Mouse (Mus musculus) erythroid progenitor cell, adult 5-6 weeks (primary cell): Measurements from ENCODE around the gene Lcn11. TPM values are rescaled to one million over a fixed set of nuclear protein-coding genes. Genes with fewer than 3 reads are reported as not detected.
"Not testable (repeated sequence)": the region's sequence is repeated elsewhere in the genome, so short reads cannot be mapped to it uniquely, and the experiment has no call there.

Experiments used
- ATAC-seq: replicated peaks from 2 replicates; pipeline ENCODE4 v1.8.0; 2016; ENCODE audit warnings: moderate number of reproducible peaks, mild to moderate bottlenecking, moderate TSS enrichment, inconsistent platforms; ENCODE audit not compliant: poor library complexity, low FRiP score, severe bottlenecking
- total RNA-seq, 2 experiments: library from RNA; stranded (forward) in 1 of 2; stranded (reverse) in 1 of 2; fragments of 150-400 nt in 1 of 2; fragments of 186-747, 209-891 nt in 1 of 2; gene quantifications; 2 replicates each; pipeline versions ENCODE4 v1.2.3 to v1.2.4; 2015 to 2017; ENCODE audit warnings: low replicate concordance in 2 of 2

The Lcn11 gene
- total RNA-seq (2015; ENCODE audit: low replicate concordance) (not detected in 2 replicates), total RNA-seq (2017; ENCODE audit: low replicate concordance) (not detected in 2 replicates)

GRCm38 (mm10) chr2:25776717-25777116 is at the start of gene Lcn11:
Gene Lcn11, plus strand, starts transcription at chr2:25777017.
- no peak for ATAC-seq

DNA sequence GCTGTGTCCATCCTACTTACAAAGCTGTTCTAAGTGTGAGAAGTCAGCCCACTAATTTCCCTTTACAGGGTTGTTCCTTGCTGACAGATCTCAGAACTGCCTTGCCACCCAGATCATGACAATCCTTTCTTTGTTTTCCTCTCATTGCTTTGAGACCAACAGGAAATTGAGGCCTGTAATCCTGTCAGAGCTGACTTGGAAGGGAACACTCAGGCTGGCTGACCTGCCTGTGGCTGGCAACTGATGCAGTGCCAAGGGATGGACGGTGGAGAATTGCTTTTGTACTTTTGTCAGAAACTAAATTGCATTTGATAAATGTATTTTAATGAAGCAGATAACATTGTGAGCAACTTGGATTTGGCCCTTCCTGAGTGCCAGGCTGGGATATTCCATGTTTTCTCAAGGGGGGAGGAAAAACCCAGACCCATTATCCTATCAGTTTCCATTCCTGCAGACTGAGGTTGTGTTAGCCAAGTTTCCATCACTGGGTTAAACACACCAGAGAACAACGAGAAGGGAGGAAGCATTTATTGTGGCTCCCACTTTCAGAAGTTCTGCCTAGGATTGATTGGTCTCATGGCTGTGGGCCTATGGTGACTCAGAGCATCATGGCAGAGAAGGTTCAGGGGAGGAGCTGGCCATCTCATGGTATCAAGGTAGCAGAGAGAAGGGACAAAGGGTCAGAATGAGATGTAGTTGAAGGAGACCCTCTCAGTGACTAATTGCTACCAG is 43.5 kb upstream of the Lcn11 start:
- no peak for ATAC-seq

- ATAC-seq: not testable (repeated sequence)
Observed at GRCm38 (mm10) chr2:25736709-25737108, 40.1 kb upstream of the Lcn11 start, which contains the start of gene Obp2b. Gene Obp2b, plus strand, starts transcription at chr2:25737009.

DNA sequence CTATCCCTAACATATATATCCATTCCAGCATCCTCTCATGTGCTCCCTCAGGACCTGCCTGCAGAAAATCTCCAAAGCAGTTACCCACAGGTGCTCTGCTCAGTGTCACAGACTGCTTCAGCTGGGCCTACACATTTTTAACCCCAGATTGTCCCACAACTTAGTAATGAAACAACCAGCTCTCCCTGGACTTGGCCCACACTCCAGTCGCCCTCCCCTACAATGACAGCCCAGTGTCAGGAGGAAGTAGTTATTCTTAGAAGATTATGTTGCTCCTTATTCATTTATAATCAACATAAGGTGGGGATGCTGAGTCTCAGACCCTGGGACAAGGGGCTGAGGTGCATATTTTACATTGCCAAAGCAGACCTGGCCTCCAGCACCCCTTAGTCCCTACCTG is 35.1 kb upstream of the Lcn11 start:
- 0 out of 2 replicates have a peak, but pooled peaks have one; percentile 30 for ATAC-seq

GRCm38 (mm10) chr2:25754201-25754600 is 22.6 kb upstream of the Lcn11 start:
- ATAC-seq: no peak

- no peak for ATAC-seq
Observed at GRCm38 (mm10) chr2:25758064-25758625, 18.7 kb upstream of the Lcn11 start.

DNA sequence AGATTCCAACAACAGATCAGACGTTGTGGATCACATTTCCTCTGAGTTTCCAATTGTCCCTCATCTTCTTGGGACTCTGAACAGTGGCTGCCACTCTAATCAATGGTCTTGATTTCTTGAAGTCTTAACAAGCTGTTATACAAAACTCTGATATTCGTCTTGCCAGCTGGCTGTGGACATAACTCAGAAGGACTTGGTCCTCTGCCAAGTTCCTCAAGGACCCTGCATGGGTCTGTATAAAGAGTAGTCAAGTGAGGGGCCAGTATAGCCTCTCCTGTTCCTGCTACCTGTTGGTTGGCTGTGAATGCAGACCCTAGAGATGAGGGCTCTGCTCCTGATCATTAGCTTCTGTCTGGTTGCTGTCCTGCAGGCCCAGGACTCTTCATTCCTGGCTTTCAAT is 11.5 kb upstream of the Lcn11 start, which contains the start of gene Lcn3:
Lcn3 (plus strand) TSS at position 301 of the 400 bp plus-strand sequence.
- no peak for ATAC-seq

- no peak for ATAC-seq
Observed at GRCm38 (mm10) chr2:25767764-25768163, 9.1 kb upstream of the Lcn11 start.

DNA sequence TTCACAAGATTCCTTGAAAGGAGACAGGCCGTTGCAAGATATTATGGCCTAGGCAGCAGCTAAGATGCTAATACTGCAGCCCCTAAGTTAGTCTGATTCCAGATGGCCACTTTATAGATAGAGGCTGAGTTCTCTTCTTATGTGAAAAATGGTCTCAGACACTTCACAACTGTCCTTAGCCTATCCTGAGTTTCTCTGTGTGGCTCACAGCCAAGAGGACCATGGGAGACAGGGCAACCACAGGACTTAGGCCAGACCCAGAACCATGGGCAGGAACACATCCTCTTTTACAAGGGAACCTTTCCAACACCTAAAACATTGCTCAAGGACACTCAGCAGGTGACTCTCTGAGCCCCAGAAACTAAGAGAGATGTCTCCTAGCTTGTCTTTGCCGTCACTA is 3.3 kb upstream of the Lcn11 start:
- no peak for ATAC-seq

GRCm38 (mm10) chr2:25774640-25775039 is 2.2 kb upstream of the Lcn11 start:
- no peak for ATAC-seq

DNA sequence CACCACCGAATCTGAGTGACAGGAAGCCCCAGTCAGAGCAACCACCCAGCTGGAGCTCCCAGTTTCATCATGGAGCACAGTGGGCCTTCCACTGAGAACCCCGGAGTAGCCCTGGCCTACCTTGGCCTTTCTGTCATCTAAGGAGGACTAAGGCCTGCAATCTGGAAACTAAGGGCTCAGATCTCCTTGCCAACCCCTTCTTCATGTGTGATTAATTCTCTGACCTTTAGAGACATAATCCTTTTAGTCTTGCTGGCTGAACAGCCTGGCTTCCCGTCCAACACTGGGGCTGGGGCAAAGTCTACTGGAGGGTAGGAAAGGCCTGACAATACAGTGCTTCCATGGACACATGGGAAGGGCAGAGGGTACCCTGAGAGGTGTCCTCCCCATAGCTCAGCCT is 826 bp upstream of the Lcn11 start:
- no peak for ATAC-seq

- no peak for ATAC-seq
Observed at GRCm38 (mm10) chr2:25779076-25779475, 2.3 kb downstream of the Lcn11 start.

DNA sequence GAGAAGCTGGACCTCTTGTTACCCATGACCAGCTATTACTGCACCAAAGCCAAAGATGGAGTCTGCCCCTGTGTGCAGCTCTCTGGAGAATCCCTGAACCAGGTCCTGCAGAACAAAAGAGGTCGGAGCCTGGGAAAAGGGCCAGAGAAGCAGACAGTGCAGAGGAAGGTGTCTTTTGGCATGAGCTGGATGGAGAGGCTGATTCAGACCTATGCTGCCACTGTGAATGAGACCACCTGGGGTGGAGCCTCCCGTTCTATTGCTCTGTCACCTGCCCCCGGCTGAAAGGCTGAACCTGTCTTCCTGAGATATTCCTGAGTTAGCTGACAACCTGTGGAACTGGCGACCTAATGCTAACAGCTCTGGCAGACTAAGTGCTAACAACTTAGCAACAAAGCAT is 4.1 kb downstream of the Lcn11 start:
- ATAC-seq: no peak

DNA sequence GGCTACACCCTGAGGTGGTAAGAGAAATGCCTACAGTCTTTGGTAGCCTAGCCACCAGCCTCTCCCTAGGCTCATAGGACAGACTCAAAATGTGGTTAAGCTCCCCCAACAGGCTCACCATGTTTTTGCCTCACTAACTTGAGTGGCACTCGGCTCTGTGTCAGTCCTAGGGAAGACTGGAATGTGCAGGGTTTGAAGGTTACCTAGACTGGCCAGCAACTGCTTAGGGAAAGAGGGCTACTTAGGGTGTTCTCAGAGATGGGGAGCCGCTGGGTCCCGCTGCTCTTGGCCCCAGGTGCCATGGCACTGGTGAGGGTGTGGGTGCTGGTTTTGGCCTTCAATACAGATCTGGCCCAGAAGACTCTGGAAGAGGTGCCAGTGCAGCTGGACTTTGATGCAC is 5.1 kb downstream of the Lcn11 start, which contains the start of gene Gm13539:
Gm13539 (plus strand) TSS at position 301 of the 400 bp plus-strand sequence.
- ATAC-seq: no peak

GRCm38 (mm10) chr2:25785573-25786322 is 8.9 kb downstream of the Lcn11 start:
- no peak for ATAC-seq

GRCm38 (mm10) chr2:25789092-25789491 is 12.3 kb downstream of the Lcn11 start:
- no peak for ATAC-seq

- no peak for ATAC-seq
Observed at GRCm38 (mm10) chr2:25797635-25798034, 20.8 kb downstream of the Lcn11 start.

- ATAC-seq: no peak
Observed at GRCm38 (mm10) chr2:25798065-25798464, 21.2 kb downstream of the Lcn11 start.

DNA sequence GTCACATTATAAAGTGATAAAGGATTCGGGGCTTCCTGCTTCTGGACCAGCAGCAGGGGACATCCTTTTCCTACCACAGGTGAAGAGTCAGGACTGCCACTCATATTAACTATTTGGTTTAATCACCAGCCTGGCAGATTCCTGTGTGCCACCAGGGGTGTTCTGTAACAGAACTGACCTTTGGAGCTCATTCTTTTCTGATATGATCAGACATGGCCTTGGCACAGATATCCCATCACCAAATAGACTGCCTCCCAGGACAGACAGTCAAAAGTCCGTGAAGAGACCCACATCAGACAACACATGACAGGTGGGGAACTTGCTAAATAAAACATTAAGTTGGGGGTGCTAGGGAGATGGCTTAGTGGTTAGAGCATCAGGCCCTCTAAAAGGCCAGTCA is 34.9 kb downstream of the Lcn11 start:
- ATAC-seq: no peak

DNA sequence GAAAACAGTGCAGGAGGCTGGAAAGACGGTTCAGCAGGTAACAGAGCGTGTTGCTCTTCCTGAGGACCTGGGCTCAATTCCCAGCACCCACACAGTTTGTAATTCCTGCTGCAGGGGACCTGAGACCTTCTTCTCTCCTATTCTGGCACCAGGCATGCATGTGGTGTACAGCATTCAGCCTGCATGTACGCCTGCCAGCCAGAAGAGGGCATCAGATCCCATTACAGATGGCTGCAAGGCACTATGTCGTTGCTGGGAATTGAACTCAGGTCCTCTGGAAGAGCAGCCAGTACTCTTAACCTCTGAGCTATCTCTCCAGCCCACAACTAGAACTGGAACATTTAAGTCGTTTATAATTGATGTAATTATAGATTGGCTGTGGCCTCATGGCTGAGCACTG is 36.5 kb downstream of the Lcn11 start:
- no peak for ATAC-seq

GRCm38 (mm10) chr2:25815748-25816147 is 38.9 kb downstream of the Lcn11 start, which contains the start of gene Glt6d1:
Gene Glt6d1, minus strand, starts transcription at chr2:25815848.
- not testable (repeated sequence) for ATAC-seq
